Mouse (Mus musculus): ENCODE measurements around the gene Gm44596.

The Gm44596 gene

GRCm38 (mm10) chr6:128429300-128429699 is 54.0 kb downstream of the Gm44596 start:
- no peak for DNase-seq (ENCODE audit: low read depth, low spot score)

- DNase-seq (ENCODE audit: low read depth, low spot score), result no peak
These were observed 54.5 kb downstream of the Gm44596 start for GRCm38 (mm10) chr6:128429826-128430225.

DNA sequence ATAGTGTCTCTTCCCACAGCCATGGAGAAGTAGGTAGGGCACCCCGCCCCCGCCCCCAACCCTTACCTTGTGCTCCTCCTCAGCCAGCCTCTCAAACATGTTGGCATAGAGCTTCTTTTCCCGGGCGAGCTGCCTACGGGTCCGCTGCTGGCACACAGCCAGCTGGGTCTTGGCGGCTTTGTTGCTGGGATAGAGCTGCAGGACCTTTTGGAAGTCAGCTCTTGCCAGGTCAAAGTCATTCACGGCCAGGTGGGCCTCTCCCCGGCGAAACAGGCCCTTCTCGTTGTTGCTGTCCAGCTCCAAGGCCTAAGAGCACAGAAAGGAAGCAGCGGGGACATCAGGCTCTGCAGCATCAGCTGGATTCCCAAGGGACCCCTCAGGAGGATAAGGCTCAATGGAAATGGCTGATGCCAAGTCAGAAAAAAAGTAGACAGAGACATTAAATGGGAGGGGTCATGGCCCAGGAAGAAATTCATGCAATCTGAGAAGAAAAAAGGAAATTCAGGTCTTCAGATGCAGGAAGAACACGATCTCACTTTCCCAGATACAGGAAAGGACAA is 57.1 kb downstream of the Gm44596 start:
- DNase-seq (ENCODE audit: low read depth, low spot score), result no peak

DNA sequence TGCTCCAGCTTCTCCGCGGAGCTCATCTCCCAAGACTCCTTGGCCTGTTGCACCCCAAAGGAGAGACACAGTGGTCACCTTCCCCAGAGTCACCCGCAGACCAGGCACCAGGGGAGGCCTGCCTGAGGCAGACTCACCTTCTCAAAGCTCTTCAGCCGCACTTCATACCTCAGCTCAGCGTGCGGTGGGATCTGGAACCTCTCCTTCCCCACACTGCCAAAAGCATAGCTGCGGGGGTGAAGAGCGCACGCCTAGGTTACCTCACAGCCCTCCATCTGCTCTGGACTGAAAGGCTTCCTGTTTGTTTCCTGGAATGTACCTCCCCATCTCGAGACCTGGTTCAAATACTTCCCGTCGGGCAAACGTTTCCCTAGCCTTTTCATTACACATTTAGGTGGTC is 58.3 kb downstream of the Gm44596 start:
- no peak for DNase-seq (ENCODE audit: low read depth, low spot score)

GRCm38 (mm10) chr6:128435474-128435873 is 60.2 kb downstream of the Gm44596 start:
- DNase-seq (ENCODE audit: low read depth, low spot score), result no peak

- no peak for DNase-seq (ENCODE audit: low read depth, low spot score)
These were observed 61.2 kb downstream of the Gm44596 start for GRCm38 (mm10) chr6:128436356-128437005.

- DNase-seq (ENCODE audit: low read depth, low spot score), result no peak
These were observed 62.0 kb downstream of the Gm44596 start for GRCm38 (mm10) chr6:128437288-128437687.

- peak; percentile 57 for DNase-seq (ENCODE audit: low read depth, low spot score)
These were observed 62.5 kb downstream of the Gm44596 start for GRCm38 (mm10) chr6:128437731-128438316.

GRCm38 (mm10) chr6:128438317-128438870 is 63.1 kb downstream of the Gm44596 start, which contains the start of gene Fkbp4:
Gene Fkbp4 (minus strand): TSS chr6:128438677.
- peak; percentile 95 for DNase-seq (ENCODE audit: low read depth, low spot score)

- DNase-seq (ENCODE audit: low read depth, low spot score), result no peak
These were observed 63.6 kb downstream of the Gm44596 start for GRCm38 (mm10) chr6:128438871-128439341.

- DNase-seq (ENCODE audit: low read depth, low spot score), result peak; percentile 30
These were observed 64.9 kb downstream of the Gm44596 start for GRCm38 (mm10) chr6:128440238-128440637.

GRCm38 (mm10) chr6:128445761-128446535 is 70.6 kb downstream of the Gm44596 start:
- peak; percentile 64 for DNase-seq (ENCODE audit: low read depth, low spot score)

DNA sequence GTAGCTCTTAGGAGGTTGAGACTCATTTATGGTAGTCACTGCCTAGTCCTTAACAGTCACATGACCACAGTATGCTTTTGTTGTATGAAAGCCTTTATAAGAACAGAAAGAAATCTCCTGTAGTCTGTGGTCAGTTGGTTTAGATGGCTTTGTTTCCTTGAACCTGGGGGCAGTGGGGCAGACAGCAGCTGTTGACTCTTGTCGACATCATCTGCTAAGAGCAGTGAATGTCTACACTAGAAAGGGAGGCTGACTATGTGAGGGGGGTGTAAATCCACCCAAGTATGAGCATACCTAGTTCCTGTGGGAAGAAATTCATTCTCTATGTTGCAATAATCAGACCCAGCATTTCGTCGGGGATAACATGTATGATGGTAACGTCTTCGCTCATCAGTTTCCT is 71.8 kb downstream of the Gm44596 start:
- DNase-seq (ENCODE audit: low read depth, low spot score), result no peak

- DNase-seq (ENCODE audit: low read depth, low spot score), result no peak
These were observed 80.7 kb downstream of the Gm44596 start for GRCm38 (mm10) chr6:128455835-128456605.
